Mouse (Mus musculus): Measurements from ENCODE around the gene Myo1h.

Gene Myo1h

DNA sequence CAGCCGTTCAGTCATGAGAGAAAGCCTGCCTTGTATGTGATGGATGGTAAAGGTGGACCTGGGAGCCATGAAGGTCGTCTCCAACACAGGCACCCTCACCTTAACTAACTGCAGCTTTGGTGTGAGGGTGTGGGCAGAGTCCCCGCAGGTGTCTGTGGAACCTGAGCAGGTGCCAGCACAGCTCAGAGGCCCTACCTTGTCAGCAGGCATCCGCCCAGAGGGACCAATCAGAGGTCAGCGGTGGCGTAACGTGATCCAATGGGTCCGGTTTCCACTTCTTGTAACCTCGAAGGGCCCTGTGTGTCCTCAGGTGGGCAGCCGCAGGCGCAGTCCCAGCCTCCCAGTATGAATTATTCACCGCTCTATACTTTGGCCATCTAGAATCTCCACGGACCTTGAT, at the start of gene Myo1h:
Gene Myo1h (plus strand): TSS at position 293 of the 400 bp plus-strand sequence.
- DNase-seq: peak in 1 of 2 experiments; percentile 49

DNA sequence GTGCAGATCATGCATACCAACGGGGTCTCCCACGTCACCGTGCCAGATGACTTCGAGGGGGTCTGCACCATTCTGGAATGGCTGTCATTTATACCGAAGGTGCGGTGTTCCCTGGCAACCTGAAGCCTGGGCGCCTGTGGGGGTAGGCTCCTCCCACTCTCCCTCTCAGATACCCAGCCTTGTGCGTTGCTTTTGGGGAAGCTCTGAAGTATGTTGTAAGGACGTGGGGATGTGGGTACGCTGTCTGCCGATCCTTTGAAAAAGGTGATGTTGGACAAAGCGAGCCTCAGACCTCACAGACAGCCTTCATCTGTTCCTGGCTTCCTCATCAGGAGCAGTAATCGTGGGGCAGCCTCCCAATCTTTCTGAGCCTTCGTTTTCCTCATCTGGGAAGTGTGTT, 49.2 kb upstream of the Myo1h start:
- DNase-seq: no peak

DNA sequence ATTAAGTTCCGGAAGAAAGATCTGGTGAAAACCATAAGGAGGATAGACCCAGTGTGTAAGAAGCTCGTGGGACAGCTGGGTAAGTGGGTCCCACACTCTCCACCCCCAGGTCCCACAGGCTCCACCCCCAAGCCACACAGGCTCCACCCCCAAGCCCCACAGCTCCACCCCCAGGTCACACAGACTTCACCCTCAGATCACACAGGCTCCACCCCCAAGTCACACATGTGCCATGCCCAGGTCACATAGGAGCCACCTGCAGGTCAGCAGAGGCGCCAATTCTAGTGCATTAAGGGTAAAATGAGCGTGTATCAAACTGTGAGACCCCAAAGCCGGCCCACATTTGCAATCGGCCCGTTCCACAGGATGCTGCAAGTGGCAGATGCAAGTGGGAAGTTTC, 42.5 kb upstream of the Myo1h start:
- DNase-seq: no peak

DNA sequence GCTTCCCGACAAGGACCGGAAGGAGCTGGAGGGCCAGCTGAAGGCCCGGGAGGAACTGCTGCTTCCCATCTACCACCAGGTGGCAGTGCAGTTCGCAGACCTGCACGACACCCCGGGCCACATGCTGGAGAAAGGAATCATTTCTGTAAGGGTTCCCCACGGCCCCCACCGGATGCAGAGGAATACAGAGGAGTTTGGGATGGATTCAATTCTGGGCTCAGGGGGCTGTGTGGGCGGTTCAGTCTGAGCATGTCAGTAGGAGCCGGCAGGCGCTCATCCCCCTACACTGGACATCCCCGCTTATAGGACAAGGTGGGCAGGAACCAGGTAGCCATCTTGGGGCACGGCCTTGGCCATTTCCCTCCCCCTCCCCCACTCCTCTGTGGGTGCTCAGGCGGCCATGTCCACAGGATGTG, 40.8 kb upstream of the Myo1h start:
- peak; percentile 87 to 90 for DNase-seq

DNA sequence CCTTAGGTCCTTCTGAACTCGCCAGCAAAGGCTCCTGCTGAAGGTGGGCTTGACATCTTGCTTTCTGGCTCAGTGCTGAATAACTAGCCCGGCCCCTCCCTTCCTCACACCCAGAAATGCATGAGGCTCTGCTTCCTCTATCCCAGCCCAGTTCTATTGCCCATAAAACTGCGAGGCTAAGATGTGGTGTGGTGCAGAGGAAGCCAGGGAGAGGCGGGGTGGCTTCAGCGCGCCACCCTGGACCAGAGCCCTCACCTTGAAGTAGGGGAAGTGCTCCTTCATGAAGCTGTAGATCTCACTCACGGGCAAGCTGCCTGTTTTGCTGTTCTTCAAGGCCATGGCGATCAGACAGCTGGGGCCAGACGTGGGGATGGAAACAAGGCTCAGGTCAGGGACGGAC, 29.5 kb upstream of the Myo1h start:
- no peak for DNase-seq

DNA sequence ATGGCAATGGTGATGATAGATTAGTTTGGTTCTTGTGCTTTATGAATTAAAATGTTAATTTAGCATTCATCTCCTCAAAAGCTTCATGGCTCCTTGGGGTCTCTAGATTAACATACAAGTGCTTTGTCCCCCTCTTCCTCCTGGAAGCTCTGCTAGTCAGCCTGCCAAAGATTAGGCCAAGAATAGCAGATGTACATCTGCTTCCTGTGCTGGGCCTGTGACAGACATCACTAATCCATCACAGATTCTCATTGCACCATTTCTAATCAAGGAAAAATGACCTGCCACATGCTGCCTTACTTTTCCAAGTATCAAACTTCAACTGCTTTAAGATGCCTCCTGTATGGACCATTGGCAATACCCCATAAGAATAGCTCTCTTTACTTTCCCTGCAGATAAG, 27.5 kb upstream of the Myo1h start:
- DNase-seq: no peak

DNA sequence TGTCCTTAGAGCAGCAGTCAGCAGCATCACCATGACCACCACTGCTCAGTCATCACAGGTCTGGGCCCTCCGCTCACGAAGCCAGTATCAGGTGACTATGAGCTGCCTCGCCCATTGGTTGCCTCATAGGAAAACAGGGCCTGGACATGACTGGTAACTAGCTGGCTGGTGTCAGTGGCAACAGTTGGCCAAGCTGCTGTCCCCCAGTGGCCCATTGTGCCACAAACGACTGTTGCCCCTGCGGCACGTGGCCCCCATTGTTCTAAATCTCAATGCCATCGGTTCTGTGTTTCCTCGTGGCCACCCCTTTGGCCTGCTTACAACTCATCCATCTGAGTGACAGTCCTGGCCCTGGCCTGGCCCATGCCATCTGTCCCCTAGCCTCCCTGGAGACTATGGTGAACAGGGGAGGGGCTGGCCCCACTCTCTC, 24.9 kb upstream of the Myo1h start:
- DNase-seq: no peak

DNA sequence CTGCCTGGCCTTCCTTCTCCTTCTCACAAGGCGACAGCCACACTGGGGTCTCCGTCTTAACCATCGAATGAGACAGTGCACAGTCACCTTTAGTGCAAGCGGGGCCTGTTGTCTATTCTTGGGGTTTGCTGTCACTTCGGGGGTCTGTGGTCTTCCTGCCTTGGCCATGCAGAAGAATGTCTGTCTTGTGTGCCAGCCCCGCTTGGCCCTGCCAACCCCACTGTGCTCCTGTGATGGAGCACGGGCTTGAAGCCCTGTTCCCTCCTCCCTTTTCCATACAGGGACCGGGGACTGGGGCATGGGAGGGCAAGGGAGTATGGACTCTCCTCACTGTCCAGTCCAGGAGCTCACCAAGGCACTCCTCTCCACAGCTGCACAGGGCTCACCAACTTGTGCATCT, 24.2 kb upstream of the Myo1h start:
- DNase-seq: no peak

DNA sequence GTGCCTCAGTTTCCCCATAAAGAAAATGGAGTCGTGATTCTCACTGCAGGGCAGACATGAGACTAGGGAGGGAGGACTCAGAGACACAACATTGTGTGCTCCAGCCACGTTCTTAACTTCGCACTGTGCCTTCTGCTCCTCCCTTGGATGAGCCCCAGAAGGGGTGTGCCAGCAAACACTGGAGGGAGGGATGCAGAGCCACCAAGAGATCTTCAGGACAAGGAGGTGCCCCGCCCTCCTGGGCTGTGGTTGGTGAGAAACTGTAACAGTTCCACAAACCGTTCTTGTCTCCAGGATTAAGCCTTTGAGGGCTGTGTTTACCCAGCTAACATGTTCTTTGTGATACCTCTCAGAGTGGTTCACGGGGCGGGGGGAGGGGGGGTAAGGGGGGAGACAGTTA, 20.3 kb upstream of the Myo1h start:
- DNase-seq: peak in 1 of 2 experiments; percentile 18

DNA sequence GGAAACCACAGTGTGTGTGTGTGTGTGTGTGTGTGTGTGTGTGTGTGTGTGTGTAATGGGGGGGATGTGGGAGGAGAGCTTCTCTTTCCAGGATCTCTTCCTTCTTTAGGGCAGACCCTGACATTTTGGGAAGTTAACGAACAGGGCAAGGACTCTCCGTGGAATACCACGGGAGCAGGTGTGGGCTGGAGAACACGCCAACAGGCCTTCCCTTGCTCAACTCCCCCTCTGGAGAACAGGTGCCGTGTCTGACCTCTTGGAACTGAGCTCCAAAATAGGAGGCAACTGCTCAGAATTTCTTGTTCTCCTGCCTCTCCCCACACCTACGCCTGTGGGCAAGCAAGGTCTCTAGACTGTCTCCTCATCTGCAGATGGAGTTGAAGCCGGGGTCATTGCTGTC, 19.5 kb upstream of the Myo1h start:
- no peak for DNase-seq

DNA sequence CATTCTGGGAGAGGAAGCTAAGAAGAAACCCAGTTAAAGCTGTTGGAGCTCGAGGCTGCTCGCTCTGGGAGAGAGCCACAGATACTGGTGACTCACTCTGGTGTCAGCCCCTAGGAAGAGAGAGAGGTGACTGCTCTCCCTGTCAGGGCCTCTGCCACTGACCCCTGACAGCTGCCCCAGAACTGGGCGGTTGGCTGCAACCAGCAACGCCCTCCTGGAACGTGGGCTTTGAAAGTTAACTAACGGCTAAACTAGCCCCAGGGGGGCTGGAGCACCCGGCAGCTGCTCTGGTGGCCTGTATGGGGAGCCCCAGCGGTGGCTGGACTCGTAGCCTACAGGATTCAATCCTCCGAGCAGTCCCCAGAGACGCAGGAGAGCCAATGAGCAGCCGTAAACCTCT, 19.0 kb upstream of the Myo1h start:
- peak in 1 of 2 experiments; percentile 22 for DNase-seq

DNA sequence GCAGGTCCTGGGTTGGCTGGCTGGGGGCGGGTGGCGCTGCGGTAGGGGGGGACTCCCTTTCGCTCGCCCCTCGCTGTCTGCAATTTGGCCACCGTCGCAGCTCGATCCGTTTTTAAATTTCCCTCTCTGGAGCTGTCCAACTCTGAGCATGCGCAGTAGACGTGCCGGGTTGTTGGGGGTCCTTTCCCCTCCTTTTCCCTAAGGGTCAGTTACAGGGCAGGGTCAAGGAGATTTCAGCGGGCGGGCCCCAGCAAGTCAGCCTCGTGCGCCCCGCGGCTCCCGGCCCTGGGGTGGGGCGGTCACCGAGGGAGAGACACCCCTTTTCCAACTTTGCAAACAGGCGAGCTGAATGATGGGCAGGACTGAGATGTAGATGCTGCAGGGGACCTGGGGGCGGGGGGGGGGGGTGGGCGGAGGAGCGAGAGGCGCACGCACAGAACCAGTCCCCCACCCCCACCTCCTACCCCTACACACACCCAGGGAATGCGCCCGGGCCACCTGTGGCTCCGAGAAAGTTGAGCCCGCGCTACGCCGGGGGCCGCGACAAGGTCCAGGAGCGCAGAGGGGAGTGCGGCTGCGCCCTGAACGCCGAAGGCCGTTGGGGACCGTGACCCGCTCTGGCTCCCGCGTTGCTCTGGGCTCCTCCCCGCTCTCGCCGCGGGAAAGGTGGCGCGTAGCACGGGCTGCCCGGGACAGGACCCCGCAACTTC, 15.1 kb upstream of the Myo1h start, which contains the start of gene Foxn4:
Gene Foxn4 (minus strand): TSS at position 115 of the 710 bp plus-strand sequence.
- peak; percentile 25 to 40 for DNase-seq

DNA sequence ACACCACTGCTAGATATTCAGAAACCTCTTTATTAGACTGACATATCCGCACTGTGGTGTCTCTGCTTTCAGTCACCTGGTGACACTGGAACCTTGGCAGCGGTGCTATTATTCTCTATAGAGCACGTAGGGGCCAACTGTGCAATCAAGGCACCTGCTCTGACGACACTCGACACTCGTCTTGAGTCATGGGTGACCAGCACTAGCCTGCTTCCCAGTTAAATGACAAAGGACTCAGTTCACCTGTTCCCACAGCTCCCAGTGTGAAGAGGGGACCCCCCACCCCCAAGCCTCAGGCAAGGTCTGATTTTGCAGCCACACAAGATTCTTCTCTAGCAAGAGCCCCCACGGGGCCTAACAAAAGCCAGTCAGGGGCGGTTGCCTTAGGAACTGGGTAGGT, 13.6 kb upstream of the Myo1h start:
- no peak for DNase-seq

DNA sequence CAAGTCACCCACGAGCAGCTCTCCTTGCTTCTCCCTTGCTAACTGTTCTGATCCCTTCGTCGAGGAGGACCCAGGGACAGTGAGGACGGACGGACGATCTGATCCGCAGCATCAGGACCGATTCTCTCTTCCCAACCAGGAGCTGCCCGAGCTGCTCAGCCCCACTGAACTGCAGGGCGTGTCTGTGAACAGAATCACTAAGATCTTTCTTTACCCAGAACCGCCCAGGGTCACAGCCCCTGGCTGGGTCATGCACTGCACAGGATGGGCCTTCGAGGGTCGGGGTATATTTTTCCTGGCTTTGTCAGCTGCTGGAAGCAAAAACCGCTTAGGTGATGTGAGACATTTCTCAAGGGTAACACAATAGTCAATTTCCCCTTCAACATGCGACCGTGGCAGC, 13.0 kb upstream of the Myo1h start:
- no peak for DNase-seq

DNA sequence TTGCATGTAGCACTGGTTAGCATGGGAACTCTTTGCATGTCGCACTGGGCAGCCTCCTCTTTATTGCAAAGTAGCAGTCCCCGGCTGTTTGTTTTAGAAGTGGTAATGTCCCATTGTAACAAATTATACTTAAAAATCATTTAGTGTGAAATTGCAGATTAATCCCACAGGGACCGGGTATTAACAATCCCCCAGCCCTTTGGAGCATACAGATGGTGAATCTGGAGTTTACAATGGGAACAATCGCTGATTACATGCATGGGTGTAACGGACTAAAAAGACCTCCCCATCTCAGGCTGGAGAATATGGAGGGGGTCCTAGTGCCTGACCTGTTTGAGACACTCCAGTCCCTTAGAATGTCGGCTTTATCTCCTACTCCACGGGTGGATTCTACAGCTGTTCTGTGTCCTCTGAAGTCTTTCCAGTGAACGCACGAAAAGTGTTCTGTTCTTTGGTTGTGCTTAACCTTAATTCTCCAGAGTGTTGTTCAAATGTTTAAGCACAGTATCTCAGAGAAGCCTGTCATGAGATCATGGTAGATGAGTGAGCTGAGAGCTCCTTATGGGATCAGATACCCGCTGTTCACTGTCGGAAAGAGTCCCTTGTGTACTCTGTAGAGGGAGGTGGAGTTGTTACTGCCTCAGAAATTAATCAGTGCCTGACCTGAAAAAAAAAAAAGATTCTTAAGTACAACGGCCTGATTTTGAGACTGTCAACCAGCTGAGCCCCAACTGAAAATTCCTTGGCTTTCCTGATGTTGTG, 9.4 kb upstream of the Myo1h start:
- DNase-seq: no peak

DNA sequence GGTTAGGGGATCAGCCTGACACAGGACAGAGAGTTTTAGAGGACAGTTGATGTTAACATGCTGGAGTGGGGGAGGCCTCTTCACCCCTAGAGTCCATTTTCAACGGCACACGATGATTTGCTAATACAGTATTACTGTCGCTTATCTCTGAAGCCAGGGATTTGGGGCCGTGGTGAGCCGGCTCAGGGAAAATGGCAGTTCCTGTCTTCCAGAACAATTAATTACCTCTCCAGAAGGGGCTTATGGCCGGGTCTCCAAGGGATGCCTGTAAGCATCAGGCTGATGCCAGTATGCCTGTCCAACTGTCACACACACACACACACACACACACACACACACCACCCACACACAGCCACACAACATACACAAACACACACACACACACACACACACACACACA, 6.6 kb upstream of the Myo1h start:
- no peak for DNase-seq

DNA sequence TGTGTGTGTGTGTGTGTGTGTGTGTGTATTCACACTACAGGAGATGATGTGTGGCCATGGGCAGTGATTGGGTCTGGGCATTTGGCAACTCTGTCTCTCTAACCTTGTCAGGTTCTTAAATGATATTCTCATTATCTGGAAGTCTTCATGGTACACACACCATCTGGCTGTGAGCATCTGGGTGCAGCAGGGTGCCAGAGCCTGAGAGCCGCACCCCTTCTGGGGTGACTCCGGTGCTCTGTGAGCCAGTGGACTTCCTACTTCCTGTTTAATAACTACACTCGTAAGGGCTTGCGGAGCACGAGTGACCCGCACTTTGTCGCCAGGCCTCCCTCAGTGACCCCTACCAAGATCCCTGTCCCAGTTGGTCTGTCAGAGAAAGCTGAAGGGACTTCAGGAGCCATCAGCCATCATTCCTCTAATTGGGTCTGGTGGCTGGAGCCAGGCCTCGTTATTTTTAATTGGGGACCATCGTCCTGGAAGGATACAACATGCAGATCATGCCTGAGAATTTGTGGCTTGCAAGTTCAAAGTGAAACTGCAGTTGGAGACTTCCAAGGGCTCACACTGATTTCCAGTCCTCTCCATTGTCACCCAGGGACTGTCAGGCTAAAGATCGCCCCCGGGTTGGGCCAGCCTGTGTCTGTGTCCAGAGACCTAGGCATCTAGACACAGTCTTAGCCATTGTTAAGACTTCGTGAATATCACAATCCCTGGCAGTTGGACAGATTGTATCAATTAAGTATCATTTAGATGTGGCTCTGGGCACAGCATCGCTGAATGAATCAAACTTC, 4.2 kb upstream of the Myo1h start:
- no peak for DNase-seq

DNA sequence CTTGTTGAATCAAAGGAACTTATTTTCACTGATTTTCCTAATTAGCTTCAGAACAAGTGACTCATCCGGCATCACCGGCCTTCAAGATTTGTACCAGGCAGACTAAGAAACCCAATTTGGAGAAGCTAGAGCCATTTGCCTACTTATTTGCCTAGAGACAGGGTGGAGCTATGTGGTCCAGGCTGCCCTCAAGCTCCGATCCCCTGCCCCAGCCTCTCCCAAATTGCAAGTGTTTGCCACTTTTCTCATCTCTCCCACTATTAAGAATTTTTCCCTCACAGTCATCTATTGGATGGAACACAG, 3.6 kb upstream of the Myo1h start:
- no peak for DNase-seq

DNA sequence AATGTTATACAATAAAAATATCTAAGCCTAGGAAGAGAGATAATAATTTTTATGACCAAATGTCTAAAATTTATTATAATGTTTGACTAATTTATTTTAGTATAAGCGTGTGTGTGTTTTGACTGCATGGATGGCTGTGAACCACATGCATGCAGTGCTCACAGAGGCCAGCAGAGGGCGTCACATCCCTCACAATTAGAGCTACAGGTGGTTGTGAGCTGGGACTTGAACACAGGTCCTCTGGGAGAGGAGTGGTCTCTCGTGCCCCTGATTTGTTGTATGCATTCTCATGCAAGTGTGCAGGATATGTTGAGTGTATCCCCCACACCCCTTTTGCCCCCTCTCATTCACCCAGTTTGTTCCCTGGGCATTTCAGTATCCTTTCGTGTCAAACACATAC, 2.9 kb upstream of the Myo1h start:
- no peak for DNase-seq

DNA sequence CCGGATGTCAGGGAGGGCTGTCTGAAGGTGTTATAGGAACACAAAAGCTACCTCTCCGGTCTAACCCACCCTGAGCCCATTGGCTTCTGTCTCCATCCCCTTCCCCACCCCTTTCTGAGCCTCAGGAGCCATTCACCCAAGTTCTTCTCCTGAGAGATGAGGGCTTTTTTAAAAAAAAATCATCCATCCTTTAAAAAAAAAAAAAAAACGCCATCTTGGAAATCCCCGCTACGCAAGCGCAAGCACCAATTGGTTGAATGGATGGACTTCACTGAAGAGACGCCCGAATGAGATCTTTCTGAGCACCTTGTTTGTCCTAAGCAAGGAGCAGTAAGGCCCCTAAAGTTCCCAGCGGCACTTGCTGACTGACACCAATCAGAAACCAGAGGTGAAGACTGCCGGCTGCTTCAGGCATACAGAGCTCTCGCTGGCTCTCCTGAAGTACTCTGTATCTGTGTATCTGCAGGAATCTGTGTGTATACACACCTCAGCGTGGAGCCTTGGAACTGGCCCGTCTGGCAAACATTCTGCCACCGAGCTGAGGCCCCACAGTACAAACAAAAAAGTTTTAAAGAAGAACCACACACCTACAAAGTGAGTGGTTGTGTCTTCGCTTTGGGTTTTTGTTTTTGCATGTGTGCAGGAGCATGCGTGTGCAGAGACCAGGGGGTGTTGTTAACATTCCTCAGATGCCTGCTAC, 1.9 kb upstream of the Myo1h start:
- no peak for DNase-seq

DNA sequence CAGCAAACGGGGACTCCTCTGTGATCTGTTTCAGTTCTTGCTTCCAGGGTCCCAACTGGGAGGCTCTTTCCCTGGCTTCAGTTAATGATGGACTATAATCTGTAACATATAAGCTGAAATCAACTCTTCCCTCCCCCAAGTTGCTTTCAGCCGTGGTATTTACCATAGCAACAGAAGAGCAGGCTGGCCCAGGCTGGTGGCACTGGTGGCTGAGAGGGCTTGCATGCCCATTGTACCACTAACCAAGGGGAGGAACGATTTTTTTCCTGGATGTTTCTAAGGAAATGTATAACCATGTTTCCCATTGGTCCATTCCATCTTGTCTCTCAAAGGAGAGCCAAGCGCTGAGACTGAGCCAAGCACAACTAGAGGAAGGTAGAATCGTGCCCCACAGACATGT, 570 bp upstream of the Myo1h start:
- peak in 1 of 2 experiments; percentile 42 for DNase-seq

DNA sequence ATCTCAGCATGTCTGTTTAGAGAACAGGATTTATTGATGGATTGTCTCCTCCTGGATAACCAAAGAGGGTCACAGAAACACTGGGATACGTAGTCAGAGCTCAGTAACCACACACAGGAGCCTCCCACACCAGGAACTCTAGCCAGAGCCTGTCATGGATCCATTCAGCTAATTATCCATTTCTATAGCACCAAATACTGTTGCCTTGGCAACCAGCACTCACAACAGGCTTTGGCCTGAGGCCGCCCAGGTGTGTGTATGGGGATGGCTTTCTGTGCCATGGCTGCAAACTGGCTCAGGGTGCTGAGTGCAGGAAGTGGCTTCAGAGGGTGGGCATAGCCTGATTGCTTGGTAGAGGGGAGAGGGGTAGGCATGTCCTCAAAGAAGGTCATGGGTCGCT, 1.0 kb downstream of the Myo1h start:
- no peak for DNase-seq

All from kidney, postnatal 4 days (tissue).